Mouse (Mus musculus) cerebellum, postnatal 36 days (tissue): ENCODE results near the gene Runx2.
A peak's percentile ranks its signal among the peaks of the same experiment; 100 is the strongest.

Experiments used
- DNase-seq, 2 experiments: peaks; one replicate each; pipeline ENCODE4 v3.0.0; 2021 to 2022; ENCODE audit warnings: mixed read lengths in 2 of 2

Runx2 gene

DNA sequence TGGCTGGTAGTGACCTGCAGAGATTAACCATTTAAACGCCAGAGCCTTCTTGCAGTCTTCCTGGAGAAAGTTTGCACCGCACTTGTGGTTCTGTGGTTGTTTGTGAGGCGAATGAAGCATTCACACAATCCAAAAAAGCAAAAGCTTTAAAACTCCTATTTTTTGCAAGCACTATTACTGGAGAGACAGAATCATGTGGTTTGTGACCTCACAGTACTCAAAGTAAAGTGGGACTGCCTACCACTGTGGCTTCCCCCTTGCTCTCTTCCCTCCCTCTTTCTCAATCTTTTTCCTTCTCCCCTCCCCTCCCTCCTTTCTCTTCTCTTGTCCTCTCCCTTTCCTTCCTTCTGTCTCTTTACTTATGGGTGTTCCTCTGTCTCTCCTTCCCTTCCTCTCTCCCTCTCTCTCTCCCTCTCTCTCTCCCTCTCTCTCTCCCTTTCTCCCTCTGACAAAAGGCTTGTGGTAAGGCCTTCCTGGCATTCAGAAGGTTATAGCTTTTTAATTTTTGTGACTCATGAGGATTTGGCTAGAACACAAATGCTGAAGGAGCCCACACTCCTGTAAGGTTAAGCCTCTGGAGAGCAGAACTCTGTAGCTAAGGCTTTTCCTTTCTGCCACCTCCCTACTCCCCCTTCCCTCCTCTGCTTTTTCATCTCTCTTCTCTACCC lies at the start of gene Runx2:
Runx2 (minus strand) TSS at position 290 of the 668 bp plus-strand sequence.
- DNase-seq: no peak

DNA sequence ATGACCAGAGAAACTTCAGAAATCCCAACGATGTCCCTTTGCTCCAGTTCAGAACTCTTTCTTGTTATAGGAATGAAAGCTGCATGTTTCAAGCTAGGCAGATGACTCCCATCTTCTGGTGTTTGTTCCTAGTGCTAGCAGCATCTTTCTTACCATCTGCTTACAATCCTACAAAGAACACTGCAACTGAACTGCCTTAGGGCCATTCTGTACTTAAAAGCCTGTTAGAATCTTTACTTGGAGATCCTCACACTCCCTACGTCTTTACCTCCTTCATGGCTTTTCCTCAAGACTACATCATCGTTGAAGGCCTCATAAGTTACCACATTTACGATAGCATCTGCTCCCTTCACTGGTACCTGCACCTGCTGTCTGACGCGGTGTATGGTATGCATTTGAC lies 48.6 kb upstream of the Runx2 start:
- no peak for DNase-seq

DNA sequence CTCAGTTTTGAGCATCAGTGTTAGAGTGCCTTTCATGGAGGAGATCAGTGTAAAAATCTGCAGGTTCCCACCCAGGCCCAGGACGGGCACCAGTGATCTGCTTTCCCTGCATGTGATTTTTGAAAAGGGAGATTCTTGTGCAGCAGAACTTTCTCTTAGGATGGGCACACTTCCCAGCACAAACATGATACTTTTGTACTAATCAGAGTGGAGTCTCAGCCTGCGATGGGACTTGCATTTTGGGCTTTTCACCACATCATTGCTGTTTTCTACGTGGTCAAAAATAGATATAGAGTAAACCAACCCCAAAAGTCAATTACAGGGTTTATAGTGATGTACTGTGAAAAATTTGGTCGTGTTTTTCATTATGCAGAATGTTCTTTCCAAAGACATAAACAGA lies 27.6 kb upstream of the Runx2 start:
- DNase-seq: no peak

DNA sequence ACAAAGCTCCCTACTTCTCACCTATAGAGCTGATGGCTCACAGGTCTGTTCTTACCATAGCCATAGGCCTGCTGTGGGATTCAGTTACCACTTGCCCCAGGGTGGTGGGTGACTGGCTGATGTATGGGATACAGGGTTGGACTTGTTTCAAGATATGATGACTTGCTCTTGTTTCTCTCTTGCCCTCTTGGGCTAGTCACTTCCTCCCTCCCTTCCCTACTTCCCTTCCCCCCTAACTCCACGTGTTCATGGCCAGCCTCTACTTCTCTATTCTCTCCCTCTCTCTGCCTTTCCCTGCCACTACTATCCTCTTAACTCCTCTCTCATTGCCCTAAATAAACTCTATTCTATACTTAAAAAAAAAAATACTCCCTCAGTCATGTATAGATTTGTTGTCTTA lies 16.6 kb upstream of the Runx2 start:
- no peak for DNase-seq

DNA sequence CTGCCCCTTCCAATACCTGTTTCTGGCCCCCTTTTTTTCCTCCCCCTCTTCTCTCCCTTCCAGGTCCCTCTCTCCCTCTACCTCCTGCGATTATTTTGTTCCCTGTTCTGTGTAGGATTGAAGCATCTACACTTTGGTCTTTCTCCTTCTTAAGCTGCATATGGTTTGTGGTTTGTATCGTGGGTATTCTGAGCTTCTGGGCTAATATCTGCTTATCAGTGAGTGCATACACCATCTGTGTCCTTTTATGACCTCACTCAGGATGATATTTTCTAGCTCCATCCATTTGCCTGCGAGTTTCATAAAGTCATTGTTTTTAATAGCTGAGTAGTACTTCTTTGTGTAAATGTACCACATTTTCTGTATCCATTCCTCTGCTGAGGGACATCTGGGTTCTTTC lies 15.0 kb upstream of the Runx2 start:
- DNase-seq: no peak

DNA sequence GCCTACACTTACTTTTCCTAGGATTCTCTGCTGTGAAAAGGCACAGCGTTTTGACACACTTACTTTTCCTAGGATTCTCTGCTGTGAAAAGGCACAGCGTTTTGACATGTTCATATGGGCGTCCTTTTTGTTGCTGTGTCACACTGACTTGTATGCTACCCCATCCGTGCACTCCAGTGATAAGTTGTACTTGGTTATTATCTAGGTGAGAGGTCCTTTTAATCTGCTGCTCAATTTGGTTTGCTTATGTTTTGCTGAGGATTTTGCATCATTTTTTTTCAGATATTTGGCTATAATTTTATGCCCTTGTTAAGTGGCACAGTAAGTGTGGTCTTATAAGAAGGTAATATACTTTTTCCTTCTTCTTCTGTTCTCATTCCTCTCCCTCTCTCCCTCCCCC lies 13.4 kb upstream of the Runx2 start:
- no peak for DNase-seq

DNA sequence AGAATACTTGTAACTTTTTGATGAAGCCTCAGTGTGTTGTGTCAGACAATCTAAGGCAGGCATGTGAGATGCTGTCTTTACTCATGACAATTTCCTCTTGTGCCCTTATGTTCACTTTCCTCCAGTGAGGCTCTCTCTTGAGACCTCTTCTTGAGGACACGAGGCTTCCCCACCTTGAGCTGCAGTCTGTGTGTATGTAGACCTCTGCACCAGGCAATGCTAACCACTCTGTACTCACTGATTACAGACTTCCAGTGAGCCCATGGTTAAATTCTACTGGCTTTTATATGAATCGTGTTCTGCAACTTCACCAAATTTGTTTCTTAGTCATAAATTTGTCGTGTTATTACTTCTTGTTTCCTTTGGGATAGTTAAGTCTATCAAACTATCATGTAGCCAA lies 12.5 kb upstream of the Runx2 start:
- no peak for DNase-seq

DNA sequence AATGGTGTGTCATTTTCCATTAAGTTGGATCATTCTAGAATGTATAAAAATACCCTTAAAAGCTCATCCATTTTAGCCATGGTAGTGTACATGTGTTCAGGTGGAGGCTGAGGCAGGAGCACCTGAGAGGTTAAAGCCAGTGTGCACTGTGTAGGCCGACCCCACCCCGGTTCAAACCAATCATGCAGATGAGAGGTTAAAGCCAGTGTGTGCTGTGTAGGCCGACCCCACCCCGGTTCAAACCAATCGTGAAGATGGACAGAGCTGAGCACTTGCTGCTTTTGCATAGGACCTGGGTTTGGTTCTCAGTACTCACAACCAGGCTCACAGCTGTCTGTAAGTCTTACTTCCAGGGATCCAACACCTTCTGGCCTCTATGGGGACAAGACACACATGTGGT lies 7.3 kb upstream of the Runx2 start:
- no peak for DNase-seq

DNA sequence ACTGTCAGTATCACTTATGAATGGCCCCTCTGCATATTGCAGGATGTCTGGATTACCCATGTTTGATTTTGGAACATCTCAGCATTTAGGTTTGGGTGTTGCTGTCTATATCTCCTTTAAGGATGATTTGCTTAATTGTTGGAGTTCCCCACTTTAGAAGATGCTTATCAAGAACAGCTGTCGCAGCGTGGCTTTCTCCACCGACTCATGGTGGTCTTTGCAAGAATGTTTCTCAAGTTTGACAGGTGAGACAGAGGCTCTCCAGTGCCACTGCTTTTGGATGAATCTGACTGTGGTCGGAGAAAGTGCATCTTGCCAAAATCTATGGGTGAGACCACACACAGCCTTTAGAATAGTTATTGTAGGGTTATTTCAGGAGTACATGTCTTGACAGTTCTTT lies 5.2 kb upstream of the Runx2 start:
- no peak for DNase-seq

DNA sequence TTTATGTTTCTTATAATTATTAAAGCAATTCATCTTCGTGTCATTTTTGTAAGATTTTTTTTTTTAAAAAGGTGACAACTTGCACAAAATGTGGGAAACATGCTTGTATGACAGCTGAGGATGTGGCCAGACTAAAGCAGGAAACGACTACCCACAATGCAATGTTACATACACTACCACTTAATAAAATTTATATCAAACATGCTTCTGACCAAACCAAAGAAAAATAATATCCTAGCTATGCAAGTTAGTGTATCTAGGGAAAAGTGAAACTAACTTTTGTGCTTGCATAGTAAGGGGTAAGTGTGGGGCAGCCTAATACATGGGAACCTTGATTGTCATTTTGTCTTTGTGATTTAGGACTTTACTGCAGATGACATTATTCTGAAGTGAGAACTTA lies 4.2 kb upstream of the Runx2 start:
- no peak for DNase-seq

DNA sequence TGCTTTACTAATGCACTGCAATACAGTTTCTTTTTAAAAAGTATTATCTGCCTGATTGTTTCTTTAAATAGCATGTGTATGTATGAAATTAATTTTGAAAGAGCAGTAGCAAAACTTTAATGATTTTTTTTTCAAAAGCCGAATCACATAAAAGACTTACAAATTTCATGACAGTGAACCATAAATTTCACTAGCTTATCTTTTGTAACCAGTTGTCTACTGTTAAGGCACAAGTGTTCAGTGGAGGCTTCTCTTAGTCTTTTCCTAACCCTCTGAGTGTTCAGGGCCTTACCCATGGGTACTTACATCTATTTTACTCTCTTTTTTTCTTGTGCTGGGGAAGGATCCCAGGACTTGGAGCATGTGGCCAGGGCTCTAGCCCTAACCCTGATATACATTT lies 7.6 kb downstream of the Runx2 start:
- DNase-seq: no peak

DNA sequence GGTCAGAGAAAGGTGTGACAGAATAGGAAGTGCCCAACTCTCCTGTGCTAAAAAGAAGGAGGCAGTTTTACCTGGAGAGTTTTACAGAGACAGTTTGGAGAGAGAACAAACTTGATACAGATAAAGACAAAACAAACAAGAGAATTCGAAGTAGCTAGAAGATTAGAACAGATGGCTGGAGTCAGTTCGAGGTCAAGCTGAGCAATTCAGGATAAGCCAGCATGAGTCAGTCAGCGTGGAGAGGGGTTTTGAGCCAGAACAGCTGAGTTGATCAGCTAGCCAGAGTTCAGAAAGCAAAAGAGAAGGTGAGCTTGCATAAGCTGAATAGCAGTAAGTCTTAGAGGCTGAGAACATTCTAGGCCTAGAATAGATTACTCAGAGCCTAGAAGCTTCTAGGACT lies 17.3 kb downstream of the Runx2 start:
- DNase-seq: no peak

DNA sequence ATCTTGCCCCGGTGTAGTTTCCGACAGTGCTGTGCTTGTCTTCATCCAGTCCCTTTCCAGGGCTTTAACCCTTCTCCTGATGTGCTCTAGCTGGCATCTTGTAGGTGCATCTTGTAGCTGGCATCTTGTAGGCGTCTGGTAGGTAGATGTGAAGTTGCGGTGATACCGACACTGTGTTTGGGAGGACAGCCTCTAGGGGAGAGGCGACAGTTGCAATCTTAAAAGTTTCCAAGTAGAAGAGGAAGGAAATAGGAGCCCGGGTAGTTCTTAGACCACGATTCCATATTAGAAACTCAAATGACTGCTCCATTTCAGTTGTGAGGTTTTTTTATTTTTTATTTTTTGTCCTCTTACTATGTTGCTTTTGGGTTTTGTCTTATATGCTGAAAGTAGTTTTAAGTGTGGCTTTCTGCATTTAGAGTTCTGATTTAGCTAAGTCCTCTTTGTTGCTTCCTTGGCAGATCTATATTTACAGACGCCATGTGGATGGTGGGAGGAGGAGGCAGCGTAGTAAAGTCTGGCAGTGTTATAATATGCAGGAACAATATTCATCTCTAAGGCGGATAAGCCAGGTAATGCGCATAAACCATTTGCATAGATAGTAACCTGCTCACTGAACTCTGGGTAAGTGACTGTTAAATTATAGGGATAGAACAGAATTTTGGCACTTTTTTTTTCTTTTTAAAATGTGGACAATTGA lies 22.2 kb downstream of the Runx2 start:
- no peak for DNase-seq

DNA sequence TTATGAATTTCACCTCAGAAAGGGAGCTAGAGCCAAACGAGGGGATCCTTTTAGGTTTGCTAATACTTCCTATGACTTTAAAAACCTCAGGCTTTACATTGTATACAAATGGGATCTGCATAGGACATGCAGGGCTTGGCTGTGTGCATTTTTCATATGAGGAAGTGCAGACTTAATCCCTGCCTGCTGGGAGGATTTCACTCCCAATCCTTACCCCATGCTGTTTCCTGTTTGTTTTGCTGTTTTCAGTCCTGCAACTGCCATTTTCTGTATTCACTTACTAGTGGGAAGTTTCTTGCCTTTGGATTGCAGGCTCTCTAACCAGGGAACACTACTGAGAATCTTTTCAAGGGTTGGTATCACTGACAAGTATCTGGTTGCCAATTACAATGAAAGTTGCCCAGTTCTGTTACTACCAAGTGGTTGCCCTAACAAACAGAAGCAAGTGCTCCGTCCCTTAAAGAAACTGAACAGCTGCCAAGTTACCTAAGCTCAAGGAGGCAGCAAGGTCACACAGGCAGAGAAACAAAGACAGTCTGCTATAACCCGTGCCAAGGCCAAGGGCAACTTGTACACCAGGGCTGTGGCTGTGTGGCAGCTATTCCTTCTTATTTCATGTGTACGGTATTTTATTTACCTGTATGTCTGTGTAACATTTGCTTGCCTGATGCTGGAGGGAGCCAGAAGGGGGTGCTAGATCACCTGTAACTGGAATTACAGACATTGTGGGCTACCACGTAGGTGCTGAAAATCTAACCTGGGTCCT lies 25.4 kb downstream of the Runx2 start:
- no peak for DNase-seq

DNA sequence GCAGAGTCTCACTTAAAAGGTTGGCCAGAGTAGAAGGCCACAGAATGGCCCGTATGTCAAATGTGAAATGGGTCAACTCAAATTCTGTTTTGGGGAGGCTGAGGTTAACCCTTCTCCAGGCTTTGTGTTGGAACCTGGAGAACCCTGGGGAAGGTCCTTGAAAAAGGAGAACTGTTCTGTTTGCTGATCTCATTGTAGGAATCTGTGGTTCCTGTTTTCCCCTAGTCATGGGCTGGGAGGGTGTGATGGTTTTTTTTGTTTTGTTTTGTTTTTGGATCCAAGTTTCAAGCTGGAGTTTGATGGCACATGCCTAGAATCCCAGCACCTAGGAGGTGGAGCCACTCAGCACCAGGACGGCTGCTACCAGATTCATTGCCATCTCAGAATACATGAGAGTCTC lies 31.5 kb downstream of the Runx2 start:
- no peak for DNase-seq

DNA sequence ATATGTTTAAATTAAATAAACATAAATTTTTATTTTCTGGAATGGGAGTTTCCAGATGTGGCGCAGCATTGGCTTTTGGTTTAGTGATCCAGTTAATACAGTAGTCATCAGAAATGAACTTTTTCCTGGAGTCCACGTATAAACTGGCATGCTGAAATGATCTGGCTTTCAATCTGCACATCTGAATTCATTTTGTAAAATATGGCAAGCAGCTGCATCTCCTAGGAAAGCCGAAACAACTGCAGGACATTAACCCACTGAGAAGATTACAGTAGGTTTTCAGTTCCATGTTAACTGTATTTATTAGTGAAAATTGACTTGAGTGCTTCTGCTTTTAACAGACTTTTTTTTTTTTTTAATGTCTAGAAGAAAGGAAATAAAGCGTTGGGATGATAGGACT lies 32.2 kb downstream of the Runx2 start:
- DNase-seq: no peak

DNA sequence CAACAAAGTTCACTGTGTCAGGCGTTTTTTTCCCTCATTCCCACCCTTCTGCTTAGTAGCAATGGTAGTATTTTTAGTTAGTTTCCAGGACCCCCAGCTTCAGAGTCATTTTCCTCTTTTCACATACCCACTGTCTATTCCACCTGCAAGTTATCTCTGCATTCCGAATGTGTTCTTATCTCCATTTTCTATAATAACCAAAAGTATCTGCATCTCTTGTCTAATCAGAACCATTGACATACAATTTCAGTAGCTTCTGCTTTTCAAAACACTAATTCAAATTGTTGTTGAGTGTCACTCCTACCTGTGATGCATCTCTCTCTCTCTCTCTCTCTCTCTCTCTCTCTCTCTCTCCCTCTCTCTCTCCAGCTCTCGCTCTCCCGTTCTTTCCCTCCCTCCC lies 34.2 kb downstream of the Runx2 start:
- no peak for DNase-seq

DNA sequence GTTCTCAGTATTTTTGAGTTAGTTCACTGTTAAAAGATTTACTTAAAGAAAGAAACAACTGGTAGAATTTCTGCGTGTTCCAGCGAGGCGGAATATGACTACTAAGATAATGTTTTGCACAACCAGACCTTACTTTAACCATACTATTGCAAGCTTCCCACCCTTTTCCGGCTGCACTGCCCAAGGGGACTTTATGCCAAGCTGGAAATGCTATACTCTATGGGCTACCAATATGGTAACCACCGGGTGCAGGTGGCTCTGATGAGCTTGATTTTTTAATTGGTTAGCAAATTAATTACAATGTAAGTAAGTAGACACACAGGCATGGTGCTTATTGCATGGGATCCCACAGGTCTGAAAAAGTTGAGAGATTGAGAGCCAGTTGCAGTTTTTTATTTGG lies 36.5 kb downstream of the Runx2 start:
- no peak for DNase-seq

DNA sequence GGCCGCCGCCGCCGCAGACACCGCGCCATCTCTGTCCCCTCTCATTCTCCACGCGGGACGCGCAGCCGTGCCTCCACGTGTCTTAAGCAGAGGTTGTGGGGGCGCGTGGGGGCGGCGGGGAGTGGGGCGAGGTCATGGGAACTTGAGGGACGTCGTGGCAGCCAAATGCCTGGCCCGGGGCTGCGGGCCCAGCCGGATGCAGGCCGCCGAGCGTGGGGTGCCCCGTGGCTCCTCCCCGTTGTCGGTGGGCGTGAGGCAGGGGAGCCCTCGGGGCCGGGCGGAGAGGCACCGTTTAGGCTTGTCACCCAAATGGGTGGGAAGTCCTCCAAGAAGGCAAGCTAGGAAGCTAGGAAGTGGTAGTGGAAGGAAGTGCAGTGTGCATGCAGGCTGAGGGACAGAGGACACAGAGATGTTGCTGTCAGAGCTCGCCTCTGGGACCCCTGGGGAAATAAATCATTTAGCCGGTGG lies 37.2 kb downstream of the Runx2 start:
- peak; percentile 53 to 59 for DNase-seq

DNA sequence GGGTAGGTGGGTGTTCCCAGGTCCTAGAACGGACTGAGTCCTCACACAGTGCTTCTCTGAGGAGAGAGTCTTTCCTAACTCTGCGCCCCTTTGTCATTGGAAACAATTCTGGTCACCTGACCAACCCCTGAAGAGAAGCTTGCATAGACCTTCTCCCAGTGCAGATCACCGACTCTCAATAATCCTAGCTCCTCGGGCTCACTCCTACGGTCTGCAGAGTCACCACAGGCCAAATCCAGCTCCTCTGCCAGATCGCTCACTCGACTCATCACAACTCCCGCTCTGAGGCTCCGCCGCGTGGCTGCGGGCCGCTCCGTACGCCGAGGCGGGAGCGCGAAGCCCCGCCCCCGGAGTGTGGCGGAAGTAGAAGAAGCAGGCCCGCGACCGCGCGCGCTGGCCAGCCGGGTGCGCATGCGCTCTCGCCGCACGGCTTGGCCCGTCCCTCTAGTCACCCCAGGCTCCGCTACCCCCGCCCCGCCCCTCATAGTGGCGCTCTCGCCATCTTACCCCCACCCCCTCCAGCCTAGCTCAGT lies 37.8 kb downstream of the Runx2 start, which contains the start of gene Supt3:
Supt3 (plus strand) TSS at position 415 of the 533 bp plus-strand sequence.
- peak; percentile 96 to 97 for DNase-seq

DNA sequence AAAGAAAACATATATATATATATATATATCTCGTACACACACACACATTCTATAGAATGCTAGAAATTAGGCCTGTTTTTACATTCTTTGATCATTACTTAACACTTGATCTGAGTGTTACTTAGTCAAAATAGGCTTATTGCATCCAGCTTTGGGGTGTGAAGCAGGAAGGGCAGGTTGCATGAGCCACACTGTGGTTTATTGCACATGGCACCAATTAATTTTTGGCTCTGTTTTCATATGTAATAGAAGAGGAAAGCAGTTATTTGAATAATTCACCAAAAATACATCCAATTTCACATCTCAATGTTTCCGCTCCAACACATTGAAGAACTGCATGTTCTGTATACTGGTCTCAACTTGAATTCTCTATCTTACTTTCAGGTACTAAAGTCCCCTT lies 42.0 kb downstream of the Runx2 start:
- DNase-seq: no peak

DNA sequence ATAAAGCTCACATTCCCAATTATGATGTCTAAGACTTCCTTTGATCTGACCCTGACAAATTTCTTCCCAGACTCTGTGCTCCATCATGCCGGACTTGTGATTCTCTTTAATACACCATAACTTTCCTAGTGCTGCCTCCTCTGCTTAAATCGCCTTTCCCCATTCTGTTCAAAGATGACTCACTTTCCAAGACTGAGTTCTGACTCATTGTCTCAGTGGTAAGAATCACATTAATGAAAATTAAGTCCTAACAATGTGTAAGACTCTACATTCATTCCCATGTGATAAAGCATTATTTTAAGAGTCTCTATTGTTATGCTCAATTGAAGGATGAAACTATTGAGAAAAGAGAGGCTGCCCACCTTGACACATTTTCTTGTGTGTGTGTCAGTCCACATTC lies 43.7 kb downstream of the Runx2 start:
- no peak for DNase-seq

DNA sequence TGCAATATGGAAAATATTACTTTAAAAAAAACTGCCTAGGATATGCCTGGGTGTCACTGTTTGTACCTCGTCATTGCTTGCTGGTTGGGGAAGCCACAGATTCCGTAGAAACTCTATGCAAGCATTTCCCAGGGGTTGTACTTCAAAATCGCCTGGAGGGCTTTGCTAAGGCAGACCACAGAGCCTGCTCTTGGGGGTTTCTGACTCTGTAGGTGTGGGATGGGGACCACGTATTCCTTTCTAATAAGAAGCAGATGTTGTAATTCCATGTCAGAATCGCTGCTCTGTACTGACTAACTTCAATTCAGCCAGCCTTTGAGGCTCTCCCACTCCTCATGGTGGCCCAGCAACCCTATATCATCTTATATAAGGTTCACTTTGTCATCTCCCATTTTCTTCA lies 46.1 kb downstream of the Runx2 start:
- DNase-seq: no peak

DNA sequence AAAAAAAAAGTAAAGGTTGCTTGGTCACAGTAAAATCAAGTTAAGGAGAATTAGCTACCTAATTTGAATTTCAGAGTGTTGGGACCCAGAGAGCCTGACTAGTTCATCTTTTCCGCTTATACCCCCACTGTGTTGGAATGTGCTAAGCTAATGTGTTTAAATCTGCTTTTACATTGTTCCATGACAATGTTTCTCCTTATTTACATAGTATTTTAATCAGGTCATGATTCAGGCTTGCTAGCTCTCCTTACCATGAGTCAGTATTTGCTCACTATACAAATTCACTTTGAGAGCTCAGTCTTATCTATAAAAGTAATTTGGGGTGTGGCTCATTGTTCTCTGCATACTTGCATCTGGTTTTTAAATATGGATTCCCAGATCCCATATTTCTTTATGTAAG lies 47.2 kb downstream of the Runx2 start:
- DNase-seq: no peak
